Mouse (Mus musculus): ENCODE results near the gene 4930562C15Rik. TPM values are rescaled to one million over a fixed set of nuclear protein-coding genes. Genes with fewer than 3 reads are reported as not detected.
"Not testable (repeated sequence)": the region's sequence is repeated elsewhere in the genome, so short reads cannot be mapped to it uniquely, and the experiment has no call there.

4930562C15Rik gene
- polyA plus RNA-seq (2012; rRNA removed), result 4.9 and 5.2 TPM in 2 replicates

- 75% methylated on average over 3 of the region's 3 CpGs for WGBS
- H3K4me3 ChIP-seq (replicated peaks; ENCODE audit: extremely low read depth, low read depth, low read length), result peak within 1 kb of the TSS; percentile 31
- no peaks in the 10 kb centered on the region for H3K4me1 ChIP-seq (ENCODE audit: control insufficient read depth, insufficient read depth, low read length)
- TF ChIP-seq CTCF (IDR thresholded peaks at IDR 0.05; ENCODE audit: insufficient read depth, low read length), result no peak
- TF ChIP-seq POLR2A (IDR thresholded peaks at IDR 0.05; ENCODE audit: borderline replicate concordance, extremely low read depth, low read depth, low read length), result 0 out of 2 replicates have a peak, but pooled peaks have one; percentile 9
- DNase-seq, result peak; percentile 31
Observed at GRCm38 (mm10) chr16:4835191-4835590, at the start of gene 4930562C15Rik. TSS of gene 4930562C15Rik (plus strand) at chr16:4835416.

DNA sequence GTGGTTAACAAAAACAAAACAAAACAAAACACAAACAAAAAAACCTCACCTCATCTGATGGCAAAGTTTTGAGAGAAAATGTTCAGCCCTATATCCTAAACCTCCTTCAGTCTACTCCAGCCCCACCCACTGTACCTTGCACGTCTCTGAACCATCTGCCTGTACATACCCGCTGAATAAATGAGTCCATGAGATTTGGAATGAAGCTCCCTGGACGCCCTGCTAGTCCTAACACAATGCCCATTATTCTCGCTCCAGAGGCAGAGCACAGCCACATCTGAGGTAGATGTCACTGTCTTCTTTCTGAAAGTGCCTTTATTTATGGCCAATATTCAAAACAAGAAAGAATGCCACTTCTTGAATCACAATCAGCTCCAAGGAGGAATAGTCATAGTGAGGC is 49.5 kb upstream of the 4930562C15Rik start:
- DNase-seq, result no peak
- Histone ChIP-seq H3K4me3 (replicated peaks; ENCODE audit: extremely low read depth, low read depth, low read length) (no peak overlapping the region), H3K4me1 (ENCODE audit: control insufficient read depth, insufficient read depth, low read length) (peaks cover 22% of the 10 kb centered on the region)
- TF ChIP-seq CTCF (IDR thresholded peaks at IDR 0.05; ENCODE audit: insufficient read depth, low read length) (no peak), POLR2A (IDR thresholded peaks at IDR 0.05; ENCODE audit: borderline replicate concordance, extremely low read depth, low read depth, low read length) (no peak)
- WGBS, result 32% methylated on average over 4 of the region's 4 CpGs

GRCm38 (mm10) chr16:4788176-4788575 is 47.0 kb upstream of the 4930562C15Rik start:
- DNase-seq, result no peak
- no peak for TF ChIP-seq CTCF (IDR thresholded peaks at IDR 0.05; ENCODE audit: insufficient read depth, low read length)
- TF ChIP-seq POLR2A (IDR thresholded peaks at IDR 0.05; ENCODE audit: borderline replicate concordance, extremely low read depth, low read depth, low read length), result no peak
- Histone ChIP-seq H3K4me3 (replicated peaks; ENCODE audit: extremely low read depth, low read depth, low read length) (no peak overlapping the region), H3K4me1 (ENCODE audit: control insufficient read depth, insufficient read depth, low read length) (peaks cover 14% of the 10 kb centered on the region; the same call in 1 of the 2 replicates)

DNA sequence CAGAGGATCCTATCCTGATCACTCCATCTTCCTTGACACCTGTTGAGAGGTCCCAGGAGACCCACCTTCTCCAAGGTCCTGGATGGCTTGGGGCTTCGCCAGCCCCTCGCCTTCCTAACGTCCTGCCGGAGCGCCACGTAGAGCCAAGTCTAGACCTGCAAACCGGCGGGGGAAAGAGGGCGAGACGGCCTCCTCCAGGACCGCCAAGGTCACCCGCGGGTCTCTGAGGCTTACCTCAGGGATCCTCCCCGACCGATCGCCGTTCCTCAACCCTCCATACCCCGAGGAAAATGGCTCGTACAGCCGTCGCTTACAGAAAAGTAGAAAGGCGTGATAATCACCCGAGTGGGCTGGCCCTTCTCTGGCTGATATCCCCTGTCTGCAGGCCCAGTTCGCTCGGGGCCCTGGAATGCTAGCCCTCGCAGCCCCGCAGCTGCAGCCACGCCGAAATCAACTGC is 45.9 kb upstream of the 4930562C15Rik start:
- DNase-seq, result no peak
- no peak for TF ChIP-seq CTCF (IDR thresholded peaks at IDR 0.05; ENCODE audit: insufficient read depth, low read length)
- no peak for TF ChIP-seq POLR2A (IDR thresholded peaks at IDR 0.05; ENCODE audit: borderline replicate concordance, extremely low read depth, low read depth, low read length)
- H3K4me1 ChIP-seq (ENCODE audit: control insufficient read depth, insufficient read depth, low read length), result peaks cover 9% of the 10 kb centered on the region; the same call in 1 of the 2 replicates
- H3K4me3 ChIP-seq (replicated peaks; ENCODE audit: extremely low read depth, low read depth, low read length), result peak overlapping the region; percentile 99
- WGBS, result under 1% methylated on average over 29 of the region's 29 CpGs

- DNase-seq, result peak; percentile 97
- H3K4me1 ChIP-seq (ENCODE audit: control insufficient read depth, insufficient read depth, low read length), result peaks cover 8% of the 10 kb centered on the region; the same call in 1 of the 2 replicates
- no peak for TF ChIP-seq CTCF (IDR thresholded peaks at IDR 0.05; ENCODE audit: insufficient read depth, low read length)
- peak; percentile 68; the same call in 1 of the 2 replicates for TF ChIP-seq POLR2A (IDR thresholded peaks at IDR 0.05; ENCODE audit: borderline replicate concordance, extremely low read depth, low read depth, low read length)
- H3K4me3 ChIP-seq (replicated peaks; ENCODE audit: extremely low read depth, low read depth, low read length), result peak within 1 kb of the TSS; percentile 99
- 1% methylated on average over 51 of the region's 51 CpGs for WGBS
Observed at GRCm38 (mm10) chr16:4789810-4790559, 45.2 kb upstream of the 4930562C15Rik start, which contains the start of gene Cdip1. TSS of gene Cdip1 (minus strand) at chr16:4790292.

- WGBS, result 36% methylated on average over 2 of the region's 2 CpGs
- TF ChIP-seq POLR2A (IDR thresholded peaks at IDR 0.05; ENCODE audit: borderline replicate concordance, extremely low read depth, low read depth, low read length) (no peak), CTCF (IDR thresholded peaks at IDR 0.05; ENCODE audit: insufficient read depth, low read length) (no peak)
- Histone ChIP-seq H3K4me3 (replicated peaks; ENCODE audit: extremely low read depth, low read depth, low read length) (no peak overlapping the region), H3K4me1 (ENCODE audit: control insufficient read depth, insufficient read depth, low read length) (peaks cover 2% of the 10 kb centered on the region; the same call in 1 of the 2 replicates)
- no peak for DNase-seq
Observed at GRCm38 (mm10) chr16:4791332-4791731, 43.9 kb upstream of the 4930562C15Rik start.

DNA sequence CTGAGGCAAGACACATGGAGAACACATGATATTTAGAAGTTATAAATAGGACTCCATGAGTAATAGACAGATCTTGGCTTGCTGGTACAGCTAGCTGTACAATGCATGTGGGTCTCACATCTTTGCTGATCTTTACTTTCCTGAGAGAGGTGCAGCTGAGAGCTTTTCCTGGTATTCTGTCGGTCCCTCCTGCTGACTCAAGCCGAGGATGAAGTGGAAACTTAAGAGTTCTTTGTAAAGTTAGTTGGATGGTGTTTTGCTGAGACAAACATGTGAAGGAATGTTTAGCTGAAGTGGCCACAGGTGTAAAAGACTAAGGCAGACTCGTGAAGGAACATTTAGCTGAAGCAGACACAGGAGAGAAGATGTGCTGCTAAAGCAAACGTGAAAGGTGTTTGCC is 38.6 kb upstream of the 4930562C15Rik start:
- no peak for TF ChIP-seq CTCF (IDR thresholded peaks at IDR 0.05; ENCODE audit: insufficient read depth, low read length)
- no peak for TF ChIP-seq POLR2A (IDR thresholded peaks at IDR 0.05; ENCODE audit: borderline replicate concordance, extremely low read depth, low read depth, low read length)
- 61% methylated on average over 4 of the region's 4 CpGs for WGBS
- H3K4me1 ChIP-seq (ENCODE audit: control insufficient read depth, insufficient read depth, low read length), result no peaks in the 10 kb centered on the region
- no peak overlapping the region for H3K4me3 ChIP-seq (replicated peaks; ENCODE audit: extremely low read depth, low read depth, low read length)
- no peak for DNase-seq

DNA sequence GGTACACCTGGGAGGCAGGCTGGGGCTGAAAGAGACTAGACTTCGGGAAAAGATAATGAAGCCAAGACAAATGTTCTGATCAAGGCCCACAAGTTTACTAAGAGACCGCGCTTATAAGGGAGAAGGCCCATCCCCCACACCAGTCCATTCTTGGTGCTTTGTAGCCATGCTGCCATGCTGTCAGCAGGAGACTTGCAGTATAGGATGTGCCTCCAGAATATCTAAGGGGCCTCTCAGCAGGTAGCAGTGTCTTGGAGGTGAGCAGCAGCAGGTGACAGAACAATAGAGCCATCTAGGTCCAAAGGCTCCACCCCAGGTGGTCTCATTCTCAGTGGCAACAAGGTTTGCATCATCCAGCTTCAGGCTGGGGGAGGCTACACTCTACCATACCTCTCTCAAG is 16.9 kb upstream of the 4930562C15Rik start:
- TF ChIP-seq POLR2A (IDR thresholded peaks at IDR 0.05; ENCODE audit: borderline replicate concordance, extremely low read depth, low read depth, low read length) (no peak), CTCF (IDR thresholded peaks at IDR 0.05; ENCODE audit: insufficient read depth, low read length) (no peak)
- WGBS, result 84% methylated on average over 3 of the region's 3 CpGs
- Histone ChIP-seq H3K4me1 (ENCODE audit: control insufficient read depth, insufficient read depth, low read length) (no peaks in the 10 kb centered on the region), H3K4me3 (replicated peaks; ENCODE audit: extremely low read depth, low read depth, low read length) (no peak overlapping the region)
- DNase-seq, result no peak

- H3K4me3 ChIP-seq (replicated peaks; ENCODE audit: extremely low read depth, low read depth, low read length); DNase-seq; H3K4me1 ChIP-seq (ENCODE audit: control insufficient read depth, insufficient read depth, low read length): not testable (repeated sequence)
- WGBS, result 72% methylated on average over 5 of the region's 5 CpGs
Observed at GRCm38 (mm10) chr16:4824466-4824865, 10.8 kb upstream of the 4930562C15Rik start.

- TF ChIP-seq CTCF (IDR thresholded peaks at IDR 0.05; ENCODE audit: insufficient read depth, low read length) (no peak), POLR2A (IDR thresholded peaks at IDR 0.05; ENCODE audit: borderline replicate concordance, extremely low read depth, low read depth, low read length) (no peak)
- no peak for DNase-seq
- WGBS, result 86% methylated on average over 5 of the region's 5 CpGs
- H3K4me1 ChIP-seq (ENCODE audit: control insufficient read depth, insufficient read depth, low read length), result no peaks in the 10 kb centered on the region
- no peak overlapping the region for H3K4me3 ChIP-seq (replicated peaks; ENCODE audit: extremely low read depth, low read depth, low read length)
Observed at GRCm38 (mm10) chr16:4827639-4828038, 7.6 kb upstream of the 4930562C15Rik start.

Measured in lung, adult 2 months (tissue).